Mouse (Mus musculus) left cerebral cortex, adult 2 months (tissue): ENCODE measurements at regions not wholly inside any gene's neighbourhood (a gene's known extent, or its start where the extent isn't known, plus 50 kb on each side); places are given as distances from the start of the nearest gene placed in this dataset.
A peak's percentile ranks its signal among the peaks of the same experiment; 100 is the strongest.

Experiments
- DNase-seq, 2 experiments: peaks; one replicate each; pipeline ENCODE4 v3.0.0; 2021 to 2022; ENCODE audit warnings: low spot score in 2 of 2, mixed read lengths in 1 of 2; ENCODE audit errors: extremely low spot score in 1 of 2
- H3K27ac ChIP-seq: fragments of 200-600 bp; 2 replicates; pipeline ENCODE4 v1.8.1; 2022
- H3K4me3 ChIP-seq: fragments of 200-600 bp; 2 replicates; pipeline ENCODE4 v1.8.1; 2022
- CTCF ChIP-seq: fragments of 200-600 bp; IDR thresholded peaks from 2 replicates; pipeline ENCODE4 v1.8.1; 2022; ENCODE audit warnings: antibody characterized with exemption, mild to moderate bottlenecking, moderate library complexity
- intact Hi-C: fragments of 180-260 bp; cut with DNase I; formaldehyde crosslinking; loops from one replicate; pipeline ENCODE4 v1.15.1; 2025

DNA sequence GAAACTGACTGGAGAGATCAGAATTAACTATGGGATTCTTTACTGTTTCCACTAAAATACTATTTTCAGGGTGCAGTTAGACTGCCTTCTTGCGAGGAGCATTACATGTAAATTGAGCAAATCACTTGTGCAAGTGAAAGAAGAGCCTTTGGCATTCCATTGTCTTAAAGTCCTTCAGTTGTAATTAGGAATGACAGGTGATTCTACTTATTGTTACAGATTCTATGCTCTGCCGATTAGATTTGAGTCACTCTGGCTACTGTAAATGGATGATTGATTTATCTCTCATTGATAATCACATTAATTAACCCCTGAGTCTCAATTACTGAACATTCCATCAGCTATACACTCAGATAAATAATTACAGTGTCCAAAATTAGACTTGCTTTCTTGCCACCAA lies 2784.9 kb upstream of the Gm12353 start:
- intact Hi-C loops = no loop called here
- no peak for TF ChIP-seq CTCF
- no peak overlapping the region for H3K27ac ChIP-seq

DNA sequence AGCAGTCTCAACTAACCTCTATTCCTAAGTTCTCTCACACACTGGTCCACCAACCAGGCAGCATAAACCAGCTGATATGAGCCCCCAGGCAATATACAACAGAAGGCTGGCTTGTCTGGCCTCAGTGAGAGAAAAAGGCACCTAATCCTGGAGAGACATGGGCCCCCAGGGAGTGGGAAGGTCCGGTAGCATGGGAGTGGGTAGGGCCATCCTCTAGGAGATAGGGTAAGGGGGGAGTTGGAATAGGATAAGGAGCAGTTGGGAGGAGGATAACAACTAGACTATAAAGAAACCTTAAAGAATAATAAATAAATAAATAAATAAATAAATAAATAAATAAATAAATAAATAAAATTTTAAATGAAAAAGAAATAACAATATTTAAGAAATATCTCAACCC lies 2773.7 kb upstream of the Gm12353 start:
- no peak for TF ChIP-seq CTCF
- no peak for DNase-seq
- H3K4me3 ChIP-seq = no peak overlapping the region
- no peak overlapping the region for H3K27ac ChIP-seq
- intact Hi-C loops = no loop called here

More for the DNA sequence above, 2784.9 kb upstream of the Gm12353 start:
- no peak for DNase-seq
- H3K4me3 ChIP-seq = no peak overlapping the region

DNA sequence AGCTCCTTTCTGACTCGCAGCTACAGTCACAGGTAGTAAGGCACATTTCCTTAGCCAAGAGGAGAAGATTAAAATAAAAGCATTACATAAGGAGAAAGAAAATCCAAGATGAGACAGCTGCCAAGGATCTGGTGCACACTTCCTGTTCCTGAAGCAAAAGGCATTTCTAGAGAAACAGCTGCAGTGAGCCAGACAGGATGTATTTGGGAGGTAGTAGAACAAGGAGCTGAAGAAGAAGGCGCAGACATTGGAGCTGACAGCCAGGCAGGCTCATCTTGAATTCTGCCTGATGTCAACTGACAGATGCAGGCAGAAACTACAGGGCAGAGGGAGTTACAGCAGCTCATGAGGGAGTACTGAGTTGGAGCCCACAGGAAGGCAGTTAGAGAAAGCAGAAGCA lies 2757.2 kb upstream of the Gm12353 start:
- Histone ChIP-seq H3K27ac (peak overlapping the region; percentile 22), H3K4me3 (no peak overlapping the region)
- peak; percentile 16 to 20 for DNase-seq
- intact Hi-C loops = loop anchor here (5.0 kb wide), 1 partner anchor 789 kb away; no protein-coding TSS in a partner anchor
- no peak for TF ChIP-seq CTCF

GRCm38 (mm10) chr4:16852670-16853069 lies 2752.6 kb upstream of the Gm12353 start:
- Histone ChIP-seq H3K27ac (peak overlapping the region; percentile 72; the same call in 1 of the 2 replicates), H3K4me3 (no peak overlapping the region)
- TF ChIP-seq CTCF = no peak
- intact Hi-C loops = loop anchor here (10.0 kb wide), 2 partner anchors 148 to 558 kb away; no protein-coding TSS in a partner anchor
- DNase-seq = peak in 1 of 2 experiments; percentile 14
